Mouse (Mus musculus): ENCODE measurements around the gene Hist4h4. TPM values are rescaled to one million over a fixed set of nuclear protein-coding genes. Genes with fewer than 3 reads are reported as not detected.
"Not testable (repeated sequence)": the region's sequence is repeated elsewhere in the genome, so short reads cannot be mapped to it uniquely, and the experiment has no call there.

The Hist4h4 gene
- polyA plus RNA-seq, 1 experiment from 2014 or later: 1.2 TPM

GRCm38 (mm10) chr6:136803093-136803738 lies 999 bp downstream of the Hist4h4 start:
- H3K4me2 ChIP-seq: peak overlapping the region; percentile 84
- peak; percentile 0; the same call in 1 of the 2 replicates for ATAC-seq (ENCODE audit: insufficient read depth)
- WGBS (ENCODE audit: insufficient replicate concordance): 4% methylated on average over 12 of the region's 12 CpGs
- peak overlapping the region; percentile 67 for H3K4me3 ChIP-seq (replicated peaks)
- no peaks in the 10 kb centered on the region for H3K9me3 ChIP-seq (replicated peaks)
- H3K9ac ChIP-seq: peak overlapping the region; percentile 84
- no peaks in the 10 kb centered on the region for H3K36me3 ChIP-seq (replicated peaks)
- peak overlapping the region; percentile 100 for H3K27ac ChIP-seq (replicated peaks)
- H3K4me1 ChIP-seq (replicated peaks): peaks cover 62% of the 10 kb centered on the region
- H3K27me3 ChIP-seq: no peaks in the 10 kb centered on the region

DNA sequence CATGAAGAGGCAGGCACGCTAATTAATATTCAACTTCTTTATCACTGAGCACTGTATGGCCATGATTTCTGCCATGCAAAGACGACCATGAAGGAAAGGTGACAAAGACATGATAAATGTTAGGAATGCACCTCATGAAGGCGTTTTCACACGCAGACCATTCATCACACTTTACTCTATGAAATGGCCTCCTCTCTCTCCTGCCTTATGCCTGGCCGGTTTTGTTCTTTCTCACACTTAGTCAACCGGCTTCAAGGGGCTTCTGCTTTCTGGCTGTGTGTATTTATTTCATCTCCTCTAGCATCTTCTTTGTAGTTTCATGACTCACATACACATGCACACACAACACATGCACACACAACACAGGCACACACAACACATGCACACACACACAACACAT lies 2.9 kb downstream of the Hist4h4 start:
- H3K4me2 ChIP-seq: peak overlapping the region; percentile 5
- peak overlapping the region; percentile 45; the same call in 1 of the 2 replicates for H3K27ac ChIP-seq (replicated peaks)
- no peak overlapping the region for H3K4me3 ChIP-seq (replicated peaks)
- no peaks in the 10 kb centered on the region for H3K27me3 ChIP-seq
- no peaks in the 10 kb centered on the region for H3K36me3 ChIP-seq (replicated peaks)
- no peak for ATAC-seq (ENCODE audit: insufficient read depth)
- peaks cover 61% of the 10 kb centered on the region for H3K4me1 ChIP-seq (replicated peaks)
- no peaks in the 10 kb centered on the region for H3K9me3 ChIP-seq (replicated peaks)
- 68% methylated on average over 6 of the region's 6 CpGs for WGBS (ENCODE audit: insufficient replicate concordance)
- H3K9ac ChIP-seq: no peak overlapping the region

DNA sequence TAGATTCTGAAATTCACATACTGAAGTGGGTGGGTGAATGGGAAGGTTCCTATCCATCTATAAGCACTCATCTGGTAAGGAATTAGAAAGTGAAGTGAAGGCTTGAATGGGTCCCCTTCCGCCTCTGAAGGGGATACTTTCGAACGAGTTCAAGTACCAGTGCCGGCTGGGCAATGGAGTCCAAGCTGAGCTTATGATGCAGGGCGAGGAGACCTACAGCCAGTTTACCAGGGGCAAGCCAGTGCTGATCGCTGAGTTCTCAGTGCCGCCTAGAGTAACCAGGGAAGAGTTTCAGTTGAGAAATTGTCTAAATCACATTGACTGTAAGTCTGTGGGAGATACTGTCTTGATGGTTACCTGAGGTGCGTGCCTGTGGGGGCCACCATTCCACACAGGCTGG lies 3.5 kb downstream of the Hist4h4 start:
- Histone ChIP-seq H3K36me3 (replicated peaks) (no peaks in the 10 kb centered on the region), H3K9me3 (replicated peaks) (no peaks in the 10 kb centered on the region), H3K27ac (replicated peaks) (peak overlapping the region; percentile 45; the same call in 1 of the 2 replicates), H3K9ac (no peak overlapping the region), H3K4me3 (replicated peaks) (no peak overlapping the region), H3K4me1 (replicated peaks) (peaks cover 62% of the 10 kb centered on the region), H3K4me2 (peak overlapping the region; percentile 5; the same call in 1 of the 2 replicates), H3K27me3 (peaks cover 4% of the 10 kb centered on the region)
- WGBS (ENCODE audit: insufficient replicate concordance): 85% methylated on average over 8 of the region's 8 CpGs
- ATAC-seq (ENCODE audit: insufficient read depth): no peak

- peak; percentile 98 for ATAC-seq (ENCODE audit: insufficient read depth)
- peak overlapping the region; percentile 67 for H3K9ac ChIP-seq
- peak overlapping the region; percentile 62 for H3K4me3 ChIP-seq (replicated peaks)
- 54% methylated on average over 3 of the region's 3 CpGs for WGBS (ENCODE audit: insufficient replicate concordance)
- H3K9me3 ChIP-seq (replicated peaks); H3K36me3 ChIP-seq (replicated peaks): not testable (repeated sequence)
- H3K4me2 ChIP-seq: peak overlapping the region; percentile 66
- peaks cover 17% of the 10 kb centered on the region for H3K27me3 ChIP-seq
- peaks cover 66% of the 10 kb centered on the region for H3K4me1 ChIP-seq (replicated peaks)
- H3K27ac ChIP-seq (replicated peaks): peak overlapping the region; percentile 97
Measured at GRCm38 (mm10) chr6:136797874-136798693, 6.1 kb downstream of the Hist4h4 start.

DNA sequence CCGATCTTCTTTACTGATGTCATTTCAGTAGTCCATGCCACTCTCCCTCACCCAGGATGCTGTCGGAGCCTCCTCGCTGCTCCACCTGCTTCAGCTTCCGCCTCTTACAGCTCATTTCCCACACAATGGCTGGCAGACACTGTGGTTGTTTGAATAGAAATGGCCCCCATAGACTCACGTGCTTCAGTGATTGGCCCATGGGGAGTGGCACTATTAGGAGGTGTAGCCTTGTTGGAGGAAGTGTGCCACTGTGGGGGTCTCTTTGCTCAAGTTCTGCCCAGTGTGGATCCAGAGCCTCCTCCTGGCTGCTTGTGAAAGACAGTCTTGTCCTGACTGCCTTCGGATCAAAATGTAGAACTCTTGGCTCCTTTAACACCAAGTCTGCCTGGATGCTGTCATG lies 8.4 kb downstream of the Hist4h4 start:
- Histone ChIP-seq H3K4me2 (no peak overlapping the region), H3K36me3 (replicated peaks) (no peaks in the 10 kb centered on the region)

DNA sequence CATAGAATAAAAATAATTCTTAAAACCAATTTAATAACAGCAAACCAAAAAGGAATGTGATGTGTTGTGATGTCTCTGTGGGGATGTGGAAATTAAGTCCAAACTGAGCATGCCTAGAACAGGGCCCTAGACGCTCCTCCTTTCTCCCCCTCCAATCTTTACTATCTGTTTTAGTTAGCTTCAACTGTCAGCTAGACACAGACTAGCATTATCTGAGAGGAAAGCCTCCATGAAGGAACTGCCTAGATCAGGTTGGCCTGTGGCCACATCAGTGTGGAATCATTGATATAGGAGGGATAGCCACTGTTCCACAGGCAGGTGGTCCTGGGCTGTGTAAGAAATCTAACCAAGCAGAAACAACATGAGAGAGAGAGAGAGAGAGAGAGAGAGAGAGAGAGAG lies 9.1 kb downstream of the Hist4h4 start:
- H3K36me3 ChIP-seq (replicated peaks): no peaks in the 10 kb centered on the region
- H3K9me3 ChIP-seq (replicated peaks): no peaks in the 10 kb centered on the region
- WGBS (ENCODE audit: insufficient replicate concordance): 30% methylated on average over 1 of the region's 1 CpGs
- H3K27me3 ChIP-seq: peaks cover 36% of the 10 kb centered on the region
- H3K4me3 ChIP-seq (replicated peaks): no peak overlapping the region
- H3K27ac ChIP-seq (replicated peaks): no peak overlapping the region
- no peak overlapping the region for H3K9ac ChIP-seq
- H3K4me2 ChIP-seq: no peak overlapping the region
- ATAC-seq (ENCODE audit: insufficient read depth): no peak
- peaks cover 48% of the 10 kb centered on the region for H3K4me1 ChIP-seq (replicated peaks)

More for the DNA sequence above, 8.4 kb downstream of the Hist4h4 start:
- H3K27ac ChIP-seq (replicated peaks): no peak overlapping the region
- H3K27me3 ChIP-seq: peaks cover 35% of the 10 kb centered on the region
- 64% methylated on average over 6 of the region's 6 CpGs for WGBS (ENCODE audit: insufficient replicate concordance)
- no peaks in the 10 kb centered on the region for H3K9me3 ChIP-seq (replicated peaks)
- no peak overlapping the region for H3K4me3 ChIP-seq (replicated peaks)
- ATAC-seq (ENCODE audit: insufficient read depth): no peak
- no peak overlapping the region for H3K9ac ChIP-seq
- peaks cover 55% of the 10 kb centered on the region for H3K4me1 ChIP-seq (replicated peaks)

GRCm38 (mm10) chr6:136793831-136794525 lies 10.2 kb downstream of the Hist4h4 start:
- no peaks in the 10 kb centered on the region for H3K36me3 ChIP-seq (replicated peaks)
- no peak overlapping the region for H3K27ac ChIP-seq (replicated peaks)
- H3K9me3 ChIP-seq (replicated peaks): no peaks in the 10 kb centered on the region
- peak overlapping the region; percentile 77 for H3K4me2 ChIP-seq
- peaks cover 43% of the 10 kb centered on the region for H3K4me1 ChIP-seq (replicated peaks)
- H3K27me3 ChIP-seq: peaks cover 36% of the 10 kb centered on the region
- no peak for ATAC-seq (ENCODE audit: insufficient read depth)
- 1% methylated on average over 24 of the region's 24 CpGs for WGBS (ENCODE audit: insufficient replicate concordance)
- peak overlapping the region; percentile 45 for H3K4me3 ChIP-seq (replicated peaks)
- H3K9ac ChIP-seq: peak overlapping the region; percentile 45

- no peak for ATAC-seq (ENCODE audit: insufficient read depth)
- no peak overlapping the region for H3K27ac ChIP-seq (replicated peaks)
- peaks cover 36% of the 10 kb centered on the region for H3K27me3 ChIP-seq
- peaks cover 43% of the 10 kb centered on the region for H3K4me1 ChIP-seq (replicated peaks)
- 21% methylated on average over 16 of the region's 16 CpGs for WGBS (ENCODE audit: insufficient replicate concordance)
- H3K36me3 ChIP-seq (replicated peaks): no peaks in the 10 kb centered on the region
- peak overlapping the region; percentile 45 for H3K4me3 ChIP-seq (replicated peaks)
- H3K4me2 ChIP-seq: peak overlapping the region; percentile 77
- H3K9ac ChIP-seq: peak overlapping the region; percentile 45
- no peaks in the 10 kb centered on the region for H3K9me3 ChIP-seq (replicated peaks)
Measured at GRCm38 (mm10) chr6:136792884-136793758, 11.1 kb downstream of the Hist4h4 start.

DNA sequence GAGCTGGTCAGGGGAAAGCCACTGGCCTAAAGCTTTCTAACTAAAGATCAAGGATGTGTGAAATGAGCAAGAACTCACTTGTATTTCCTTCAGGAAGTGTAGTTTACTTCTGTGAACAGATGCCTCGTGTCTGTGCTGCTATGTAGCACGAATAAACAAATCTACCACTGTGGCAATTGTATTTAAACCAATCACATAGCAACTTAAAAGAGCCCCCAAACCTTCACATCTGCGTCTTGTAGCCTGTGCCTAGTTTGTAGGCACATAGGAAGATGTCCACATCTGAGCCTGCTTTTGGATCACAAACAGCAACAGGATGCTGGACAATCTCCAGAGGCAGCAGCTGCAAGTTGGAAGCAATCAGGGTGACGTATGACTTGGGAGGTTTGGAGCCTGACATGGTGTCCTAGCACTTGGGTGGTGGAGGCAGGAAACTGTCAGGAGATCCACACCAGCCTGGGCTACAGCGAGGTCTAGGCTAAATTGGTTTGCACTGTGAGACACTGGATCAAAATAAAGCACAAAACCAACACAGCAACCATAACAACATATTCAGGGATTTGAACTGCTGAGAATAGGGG lies 14.7 kb downstream of the Hist4h4 start:
- Histone ChIP-seq H3K27me3 (peaks cover 31% of the 10 kb centered on the region), H3K4me1 (replicated peaks) (peaks cover 17% of the 10 kb centered on the region), H3K9ac (no peak overlapping the region), H3K27ac (replicated peaks) (no peak overlapping the region), H3K4me2 (no peak overlapping the region), H3K9me3 (replicated peaks) (no peaks in the 10 kb centered on the region), H3K36me3 (replicated peaks) (no peaks in the 10 kb centered on the region), H3K4me3 (replicated peaks) (no peak overlapping the region)
- WGBS (ENCODE audit: insufficient replicate concordance): 50% methylated on average over 5 of the region's 5 CpGs
- no peak for ATAC-seq (ENCODE audit: insufficient read depth)

GRCm38 (mm10) chr6:136782761-136783160 lies 21.5 kb downstream of the Hist4h4 start:
- ATAC-seq (ENCODE audit: insufficient read depth): no peak
- H3K4me3 ChIP-seq (replicated peaks): no peak overlapping the region
- no peaks in the 10 kb centered on the region for H3K36me3 ChIP-seq (replicated peaks)
- no peak overlapping the region for H3K4me2 ChIP-seq
- H3K4me1 ChIP-seq (replicated peaks): no peaks in the 10 kb centered on the region
- H3K27ac ChIP-seq (replicated peaks): no peak overlapping the region
- 78% methylated on average over 9 of the region's 9 CpGs for WGBS (ENCODE audit: insufficient replicate concordance)
- H3K9me3 ChIP-seq (replicated peaks): no peaks in the 10 kb centered on the region
- H3K9ac ChIP-seq: no peak overlapping the region
- no peaks in the 10 kb centered on the region for H3K27me3 ChIP-seq
